Mouse (Mus musculus): ENCODE data around the gene Ddx6. TPM values are rescaled to one million over a fixed set of nuclear protein-coding genes. Genes with fewer than 3 reads are reported as not detected.

Ddx6 gene
- total RNA-seq, 2 experiments from 2014 or later, result 107 TPM

DNA sequence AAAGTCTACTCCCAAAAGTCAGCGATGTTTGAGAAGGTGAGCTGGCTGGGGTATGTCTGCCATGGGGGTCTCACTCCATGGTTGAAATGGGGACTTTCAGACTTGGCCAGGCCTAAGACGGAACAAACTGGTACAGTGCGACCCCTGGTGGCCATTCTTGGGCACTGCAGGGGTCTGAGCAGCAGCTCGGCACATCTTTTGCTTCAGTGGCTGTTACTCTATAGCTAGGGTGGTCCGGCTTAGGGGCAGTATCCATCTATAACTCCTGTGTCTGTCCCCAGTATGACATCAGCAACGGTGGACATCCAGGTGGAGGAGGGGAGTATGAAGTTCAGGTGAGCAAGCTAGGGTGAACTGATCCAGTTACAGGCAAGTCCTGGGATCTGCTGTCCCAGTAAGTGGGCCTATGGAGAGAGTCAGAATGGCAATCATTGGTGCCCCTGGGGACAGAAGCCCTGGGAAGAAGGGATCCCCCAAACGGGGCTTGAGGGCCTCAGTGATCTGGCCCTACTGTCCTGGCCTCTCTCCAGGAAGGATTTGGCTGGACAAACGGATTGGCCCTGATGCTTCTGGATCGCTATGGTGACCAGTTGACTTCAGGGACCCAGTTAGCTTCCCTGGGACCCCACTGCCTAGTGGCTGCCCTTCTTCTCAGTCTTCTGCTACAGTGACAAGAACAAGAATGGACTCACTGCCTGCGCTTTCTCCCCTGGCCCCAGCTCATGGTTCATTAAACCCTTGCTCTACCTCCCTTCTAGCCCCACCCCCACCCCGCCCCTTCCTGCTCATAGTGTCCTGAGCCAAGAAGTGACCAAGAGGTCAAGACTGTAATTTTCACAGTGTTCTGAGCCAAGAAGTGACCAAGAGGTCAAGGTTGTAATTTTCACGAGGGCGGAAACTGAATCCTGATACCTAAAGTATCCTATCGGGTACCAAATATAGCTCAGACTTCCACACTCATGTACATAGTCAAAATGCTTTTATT, 80.9 kb downstream of the Ddx6 start:
- DNase-seq (ENCODE audit: low spot score in 2 of 2), result peak; percentile 75 to 78

DNA sequence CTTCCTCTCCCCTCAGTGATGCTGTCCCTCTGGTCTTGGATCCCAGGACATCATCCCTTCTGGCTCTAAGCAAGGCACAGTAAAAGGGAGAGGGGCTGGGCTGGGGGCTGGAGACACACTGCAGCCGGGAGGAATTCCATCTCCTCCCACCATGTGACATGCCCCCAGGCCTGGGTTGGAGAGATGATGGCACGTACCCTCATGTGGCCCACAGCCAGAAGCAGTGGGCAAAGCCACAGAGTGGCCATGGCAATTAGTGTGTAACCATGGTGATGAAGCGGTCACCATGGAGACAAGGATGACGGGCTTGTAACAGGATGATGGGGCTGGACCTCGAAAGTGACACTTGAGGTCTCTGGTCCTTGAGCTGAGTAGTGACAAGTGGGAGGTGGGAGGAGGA, 81.9 kb downstream of the Ddx6 start:
- peak; percentile 29 to 42 for DNase-seq (ENCODE audit: low spot score in 2 of 2)

DNA sequence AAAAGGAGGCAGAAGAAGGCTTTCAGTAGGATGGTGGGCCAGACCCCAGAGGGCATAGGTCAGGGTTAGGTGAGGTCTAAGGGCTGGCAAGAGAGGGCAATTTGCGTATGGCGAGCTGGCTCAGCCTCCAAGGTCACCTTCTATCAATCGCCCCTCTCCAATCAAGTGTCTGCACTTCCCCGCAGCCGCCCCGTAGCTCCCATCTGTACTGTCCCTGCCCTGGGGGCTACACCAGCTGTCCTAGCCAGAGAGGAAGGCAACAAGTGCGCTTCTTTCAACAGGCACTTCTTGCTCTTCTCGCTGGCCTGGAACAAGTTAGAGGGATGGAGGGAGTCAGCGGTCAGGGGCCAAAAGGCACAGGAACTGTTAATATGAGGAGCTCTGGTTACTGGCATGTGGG, 83.3 kb downstream of the Ddx6 start:
- DNase-seq (ENCODE audit: low spot score in 2 of 2), result no peak

Other genes with a start within 250 kb of the Ddx6 start
- gene Vps11, start 243.2 kb upstream of the Ddx6 start, total RNA-seq (2021), result 10 to 100 TPM; 41.8 to 46.1 TPM
- 100 to 1,000 TPM in 1 of 2 experiments, 10 to 100 TPM in 1; 97.1 to 116 TPM for gene Hyou1, start 225.4 kb upstream of the Ddx6 start, total RNA-seq (2021)
- gene Slc37a4, start 208.0 kb upstream of the Ddx6 start, total RNA-seq (2021), result 10 to 100 TPM; 39.8 to 41.0 TPM
- gene Rps25, start 197.8 kb upstream of the Ddx6 start, total RNA-seq (2021), result 100 to 1,000 TPM; 593 to 617 TPM
- gene Trappc4, start 197.3 kb upstream of the Ddx6 start, total RNA-seq (2021), result 10 to 100 TPM; 67.9 to 73.9 TPM
- gene Ccdc84, start 186.3 kb upstream of the Ddx6 start, total RNA-seq (2021), result 10 to 100 TPM; 19.6 to 24.1 TPM
- gene Foxr1, start 163.8 kb upstream of the Ddx6 start, total RNA-seq (2021), result not detected
- not detected for gene Upk2, start 149.9 kb upstream of the Ddx6 start, total RNA-seq (2021)
- 10 to 100 TPM; 76.1 to 76.3 TPM for gene Bcl9l, start 122.1 kb upstream of the Ddx6 start, total RNA-seq (2021)
- gene Cxcr5, start 43.0 kb upstream of the Ddx6 start, total RNA-seq (2021), result not detected
- not detected for gene Treh, start 68.3 kb downstream of the Ddx6 start, total RNA-seq (2021)
- 10 to 100 TPM; 98.3 to 98.6 TPM for gene Phldb1, start 130.3 kb downstream of the Ddx6 start, total RNA-seq (2021)
- gene Arcn1, start 163.0 kb downstream of the Ddx6 start, total RNA-seq (2021), result 100 to 1,000 TPM; 102 to 109 TPM
- 10 to 100 TPM; 74.9 to 88.5 TPM for gene Ift46, start 163.0 kb downstream of the Ddx6 start, total RNA-seq (2021)
- 10 to 100 TPM; 43.1 to 43.4 TPM for gene Tmem25, start 194.4 kb downstream of the Ddx6 start, total RNA-seq (2021)
- gene Ttc36, start 198.2 kb downstream of the Ddx6 start, total RNA-seq (2021), result 1 to 10 TPM; 1.3 to 1.5 TPM